ENCODE assay signal across 8 mouse cellular contexts in genomic region chr9:99217999-99218719, GRCm38 (mm10). TPM values are rescaled to one million over a fixed set of nuclear protein-coding genes. Genes with fewer than 3 reads are reported as not detected.
DNase-seq lines count a peak whose midpoint lies in the region; ATAC-seq and TF ChIP-seq lines count a peak whose summit lies in the region.

No protein-coding gene starts in this region.

- H3K4me1 ChIP-seq in heart, embryonic 13.5 days = no peaks in the 10 kb centered on the region
- peaks cover 0 to 3% of the 10 kb centered on the region in 2 experiments; a peak in 1 of 4 replicates for H3K4me1 ChIP-seq in CH12.LX (ENCODE audit: control insufficient read depth in 1 of 2, insufficient read depth in 2 of 2)

- TF ChIP-seq EP300 in CH12.LX (IDR thresholded peaks at IDR 0.05; ENCODE audit: low read length) = no peak

- no peak overlapping the region for H3K27ac ChIP-seq in heart, embryonic 13.5 days (replicated peaks)
- no peak overlapping the region for H3K27ac ChIP-seq in CH12.LX (ENCODE audit: insufficient read depth, low read depth)

- DNase-seq in heart, adult 9 months (ENCODE audit: low spot score in 2 of 2) = no peak
- DNase-seq in CH12.LX (ENCODE audit: extremely low read depth) = no peak
- peak; percentile 85 for DNase-seq in adrenal gland, postnatal 14 days
- peak; percentile 8 to 13 for DNase-seq in heart, postnatal 36 days
- DNase-seq in lung, postnatal 10 days = peak; percentile 77
- DNase-seq in thymus, postnatal 4 days = peak; percentile 64
- DNase-seq in spleen, adult 12 weeks (ENCODE audit: low spot score) = no peak

- no peaks in the 10 kb centered on the region for H3K79me2 ChIP-seq in CH12.LX (replicated peaks; ENCODE audit: control insufficient read depth, extremely low read depth, insufficient read depth, poor library complexity, severe bottlenecking)

- TF ChIP-seq CTCF in CH12.LX (conservative IDR thresholded peaks at IDR 0.05 in 1 of 2, IDR thresholded peaks at IDR 0.05 in 1 of 2; ENCODE audit: low read depth in 2 of 2, low read length in 2 of 2) = no peak

- TF ChIP-seq RAD21 in CH12.LX (IDR thresholded peaks at IDR 0.05; ENCODE audit: low read depth, low read length) = no peak

- H3K4me2 ChIP-seq in heart, embryonic 13.5 days = no peak overlapping the region
- no peak overlapping the region for H3K4me2 ChIP-seq in CH12.LX (ENCODE audit: insufficient read depth, low read depth, poor library complexity, severe bottlenecking)

- H3K9me3 ChIP-seq in heart, embryonic 13.5 days = no peaks in the 10 kb centered on the region
- no peaks in the 10 kb centered on the region for H3K9me3 ChIP-seq in CH12.LX (replicated peaks; ENCODE audit: low read length)

- H3K36me3 ChIP-seq in heart, embryonic 13.5 days = no peaks in the 10 kb centered on the region
- no peaks in the 10 kb centered on the region for H3K36me3 ChIP-seq in CH12.LX (replicated peaks in 1 of 2; ENCODE audit: control insufficient read depth in 1 of 2, insufficient read depth in 1 of 2, low read length in 1 of 2)

- no peak overlapping the region for H3K4me3 ChIP-seq in heart, embryonic 13.5 days
- no peak overlapping the region for H3K4me3 ChIP-seq in CH12.LX (replicated peaks in 1 of 3; ENCODE audit: low read depth in 2 of 3, low read length in 2 of 3, poor library complexity in 1 of 3)

- dilution Hi-C loops in CH12.LX (cut with MboI; ENCODE audit: extremely low pct_ligation_motif_present, extremely low pct_unique_long_range_greater_than_20kb, low sequenced_read_pairs) = no loop called here

- in situ Hi-C loops in CH12.LX (cut with MboI; ENCODE audit: low pct_ligation_motif_present, low pct_unique_long_range_greater_than_20kb, low sequenced_read_pairs) = no loop called here

- no peak for TF ChIP-seq POLR2A in CH12.LX (IDR thresholded peaks at IDR 0.05; ENCODE audit: low read depth, low read length)

- H3K9ac ChIP-seq in heart, embryonic 13.5 days = no peak overlapping the region
- no peak overlapping the region for H3K9ac ChIP-seq in CH12.LX (ENCODE audit: insufficient read depth, low read depth)

- H3K27me3 ChIP-seq in heart, embryonic 13.5 days (replicated peaks) = 0 out of 2 replicates have a peak, but pooled peaks cover 3% of the 10 kb centered on the region
- no peaks in the 10 kb centered on the region for H3K27me3 ChIP-seq in CH12.LX (replicated peaks)

- peak; percentile 31; the same call in 1 of the 2 replicates for ATAC-seq in heart, embryonic 13.5 days (ENCODE audit: extremely low read depth, insufficient number of reproducible peaks, low FRiP score, low TSS enrichment)

- WGBS in heart, embryonic 13.5 days = 15% methylated on average over 6 of the region's 6 CpGs

- intact Hi-C loops in heart, postnatal 36 days (cut with DNase I) = no loop called here

TF ChIP-seq in CH12.LX, 34 proteins besides CTCF, POLR2A, EP300 and RAD21:
- no peak for TF ChIP-seq USF1 (IDR thresholded peaks at IDR 0.05; ENCODE audit: low read depth, low read length)
- TF ChIP-seq BHLHE40 (IDR thresholded peaks at IDR 0.05; ENCODE audit: low read depth, low read length) = no peak
- no peak for TF ChIP-seq ZKSCAN1 (IDR thresholded peaks at IDR 0.05; ENCODE audit: borderline replicate concordance, low read depth, low read length)
- TF ChIP-seq RCOR1 (conservative IDR thresholded peaks at IDR 0.05; ENCODE audit: low read depth, low read length) = no peak
- no peak for TF ChIP-seq E2F4 (IDR thresholded peaks at IDR 0.05; ENCODE audit: insufficient replicate concordance, low read depth, low read length)
- 0 out of 2 replicates have a peak, but pooled peaks have one; percentile 41 for TF ChIP-seq SIN3A (IDR thresholded peaks at IDR 0.05; ENCODE audit: low read length)

RNA-seq across cellular contexts. Expression of gene Faiml, which starts 18.9 kb away (rescaled TPM):
- polyA plus RNA-seq in heart, embryonic 13.5 days (2015; fragmentation: Nextera tagmentation; extraction: Ambion mirVana) = not detected in 2 replicates
- total RNA-seq in CH12.LX (2012; rRNA removed) = not detected in 2 replicates
- total RNA-seq in CH12.LX (2014; rRNA removed) = not detected in 2 replicates
- not detected in 2 replicates for polyA plus RNA-seq in CH12.LX (2012; ENCODE audit: insufficient read length, low read depth)
- not detected in 2 replicates for total RNA-seq in adrenal gland, postnatal 14 days (2021)
- total RNA-seq in heart, postnatal 36 days (2021) = not detected

RNA-seq across cellular contexts. Expression of gene Cep70, which starts 25.0 kb away (rescaled TPM):
- polyA plus RNA-seq in heart, embryonic 13.5 days (2015; fragmentation: Nextera tagmentation; extraction: Ambion mirVana) = 21.2 and 24.5 TPM in 2 replicates
- total RNA-seq in CH12.LX (2012; rRNA removed) (6.5 and 10.2 TPM in 2 replicates), CH12.LX (2014; rRNA removed) (21.8 and 22.9 TPM in 2 replicates)
- polyA plus RNA-seq in CH12.LX (2012; ENCODE audit: insufficient read length, low read depth) = 8.8 and 9.7 TPM in 2 replicates
- total RNA-seq in adrenal gland, postnatal 14 days (2021) = 8.4 and 9.9 TPM in 2 replicates
- total RNA-seq in heart, postnatal 36 days (2021) = 1 to 10 TPM; 6.4 to 7.7 TPM

Comparison
In these comparisons a context has a peak if more than half of its experiments do, and no peak if none do; other contexts are left out.
1. DNase-seq: peak in adrenal gland, postnatal 14 days (single experiment), heart, postnatal 36 days (2 of 2), lung, postnatal 10 days (single experiment) and thymus, postnatal 4 days (single experiment); none in heart, adult 9 months (0 of 2), CH12.LX (single experiment) and spleen, adult 12 weeks (single experiment).